Mouse (Mus musculus): ENCODE measurements at regions not wholly inside any gene's neighbourhood (a gene's known extent, or its start where the extent isn't known, plus 50 kb on each side); places are given as distances from the start of the nearest gene placed in this dataset.

DNA sequence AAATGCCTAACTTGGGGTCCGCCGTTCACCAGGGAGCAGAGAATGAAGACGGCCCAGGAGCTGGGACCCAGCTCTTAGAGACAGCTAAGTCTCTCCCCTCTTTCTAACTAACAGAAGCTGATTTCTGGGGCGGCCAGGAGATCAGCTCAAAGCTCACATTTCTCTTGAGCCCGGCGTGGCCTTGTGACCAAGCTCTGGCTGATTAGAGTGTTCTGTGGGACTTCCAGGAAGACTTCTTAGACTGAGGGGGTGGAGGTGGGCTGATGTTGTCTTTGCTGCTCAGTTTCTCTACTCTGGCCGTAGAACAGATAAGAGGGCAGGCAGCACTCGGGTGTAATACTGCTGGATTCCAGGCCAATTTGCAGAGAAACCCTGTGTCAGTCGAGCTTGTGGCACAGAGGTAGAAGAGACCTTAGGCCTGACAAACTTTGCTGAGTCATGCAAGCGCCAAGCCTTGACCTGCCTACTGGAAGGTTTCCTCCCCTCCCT is 96.5 kb upstream of the Map3k1 start:
- no peak for TF ChIP-seq CTCF (IDR thresholded peaks at IDR 0.05; ENCODE audit: borderline replicate concordance, insufficient read depth, low read depth, low read length)
- TF ChIP-seq POLR2A (IDR thresholded peaks at IDR 0.05; ENCODE audit: borderline replicate concordance, insufficient read depth, low read length): no peak

Measured in cerebellum, adult 2 months (tissue).